ENCODE assay signal across 8 mouse cellular contexts in genomic region chr12:85745827-85746695, GRCm38 (mm10). TPM values are rescaled to one million over a fixed set of nuclear protein-coding genes. Genes with fewer than 3 reads are reported as not detected.
DNase-seq lines count a peak whose midpoint lies in the region; ATAC-seq lines count a peak whose summit lies in the region.

Gene Flvcr2 (plus strand): TSS chr12:85746539.

- H3K9me3 ChIP-seq in intestine, embryonic 16.5 days (ENCODE audit: control insufficient read depth, low read length): no peaks in the 10 kb centered on the region

- H3K27me3 ChIP-seq in intestine, embryonic 16.5 days (replicated peaks; ENCODE audit: control insufficient read depth, insufficient read depth, low read length): 0 out of 2 replicates have a peak, but pooled peaks cover 2% of the 10 kb centered on the region

- intact Hi-C loops in left cerebral cortex, postnatal 25 days (cut with DNase I): loop anchor here (1.0 to 10.0 kb wide), 2 partner anchors 72 to 329 kb away; partner anchors contain the start of gene Tgfb3

- peak within 1 kb of the TSS; percentile 58 for H3K4me3 ChIP-seq in intestine, embryonic 16.5 days (ENCODE audit: low read length)

- peak within 1 kb of the TSS; percentile 55 for H3K27ac ChIP-seq in intestine, embryonic 16.5 days (ENCODE audit: low read length)

- peak within 1 kb of the TSS; percentile 66 for H3K9ac ChIP-seq in intestine, embryonic 16.5 days (ENCODE audit: low read depth, low read length)

- whole genome bisulfite sequencing in intestine, embryonic 16.5 days: 1% methylated on average over 51 of the region's 51 CpGs

- peaks cover 5% of the 10 kb centered on the region; the same call in 1 of the 2 replicates for H3K4me1 ChIP-seq in intestine, embryonic 16.5 days (ENCODE audit: control insufficient read depth, insufficient read depth, low read length)

- H3K4me2 ChIP-seq in intestine, embryonic 16.5 days (ENCODE audit: low read depth, low read length): peak within 1 kb of the TSS; percentile 100

- DNase-seq in adrenal gland, adult 2 months: peak; percentile 90
- peak; percentile 89 for DNase-seq in embryo, embryonic 10.5 days (ENCODE audit: low spot score)
- DNase-seq in gastrocnemius, postnatal 4 days (ENCODE audit: low spot score in 2 of 2): peak; percentile 65 to 79
- DNase-seq in left cerebral cortex, postnatal 25 days (ENCODE audit: low spot score in 2 of 2): peak; percentile 56 to 77
- DNase-seq in mesoderm, embryonic 11.5 days (ENCODE audit: low read depth, low spot score): peak; percentile 75
- peak; percentile 30 to 59 for DNase-seq in right cerebral cortex, postnatal 36 days (ENCODE audit: low spot score in 2 of 2)

- no peaks in the 10 kb centered on the region for H3K36me3 ChIP-seq in intestine, embryonic 16.5 days (ENCODE audit: control insufficient read depth, insufficient read depth, low read length)

- peak; percentile 96 for ATAC-seq in intestine, embryonic 16.5 days
- ATAC-seq in erythroid progenitor cell, adult 5-6 weeks (replicated peaks; ENCODE audit: low FRiP score, poor library complexity, severe bottlenecking): no peak

RNA-seq across cellular contexts. Expression of gene Flvcr2, which starts in this region (rescaled TPM):
- 1 to 10 TPM; 3.7 to 5.2 TPM for total RNA-seq in adrenal gland, adult 2 months (2021)
- polyA plus RNA-seq in adrenal gland, adult 2 months (2012; rRNA removed): 2.3 and 2.4 TPM in 2 replicates
- total RNA-seq in gastrocnemius, postnatal 4 days (2021): 1 to 10 TPM; 3.5 to 3.9 TPM
- 3.8 and 5.5 TPM in 2 replicates for polyA plus RNA-seq in intestine, embryonic 16.5 days (2015; fragmentation: Nextera tagmentation; extraction: Ambion mirVana)
- 1 to 10 TPM; 2.6 TPM for total RNA-seq in left cerebral cortex, postnatal 25 days (2021)
- not detected in 2 replicates for total RNA-seq in erythroid progenitor cell, adult 5-6 weeks (2015; ENCODE audit: low replicate concordance)
- total RNA-seq in erythroid progenitor cell, adult 5-6 weeks (2017; ENCODE audit: low replicate concordance): not detected in 2 replicates
